Mouse (Mus musculus) megakaryocyte, embryonic 14.5 days (primary cell): Measurements from ENCODE around the gene Vamp2.

Source experiments
- FLI1 ChIP-seq: IDR thresholded peaks from 2 replicates; pipeline ENCODE4 v1.6.1; 2012; ENCODE audit warnings: low read length, inconsistent platforms, mixed read lengths
- GATA1 ChIP-seq: IDR thresholded peaks from 3 replicates; pipeline ENCODE4 v1.6.1; 2012; ENCODE audit warnings: mixed read lengths, low read length, inconsistent platforms, borderline replicate concordance

GRCm38 (mm10) chr11:69105227-69105626, 16.9 kb downstream of the Vamp2 start:
- no peak for TF ChIP-seq GATA1
- TF ChIP-seq FLI1 = no peak
